Mouse (Mus musculus): ENCODE data around the gene Arhgap15.

The Arhgap15 gene

DNA sequence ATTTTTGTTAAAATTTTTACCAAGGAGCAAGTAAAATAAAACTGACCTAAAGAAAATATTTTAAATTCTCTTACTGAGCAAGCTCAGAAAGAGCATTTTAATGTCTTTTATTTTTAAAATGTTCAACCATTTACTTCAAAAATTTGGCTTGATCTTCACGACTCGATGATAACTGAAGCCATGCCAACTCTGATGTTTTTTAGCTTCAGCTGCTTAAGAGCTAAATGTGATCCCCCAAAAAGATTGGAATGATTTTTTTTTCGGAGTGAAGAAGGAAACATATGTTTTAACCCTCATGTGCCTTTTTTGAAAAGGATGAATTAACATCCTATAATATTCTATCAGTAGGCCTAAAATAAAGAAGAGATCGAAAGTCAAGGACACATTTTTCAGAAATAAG, 605.0 kb downstream of the Arhgap15 start:
- DNase-seq (ENCODE audit: low spot score), result no peak

DNA sequence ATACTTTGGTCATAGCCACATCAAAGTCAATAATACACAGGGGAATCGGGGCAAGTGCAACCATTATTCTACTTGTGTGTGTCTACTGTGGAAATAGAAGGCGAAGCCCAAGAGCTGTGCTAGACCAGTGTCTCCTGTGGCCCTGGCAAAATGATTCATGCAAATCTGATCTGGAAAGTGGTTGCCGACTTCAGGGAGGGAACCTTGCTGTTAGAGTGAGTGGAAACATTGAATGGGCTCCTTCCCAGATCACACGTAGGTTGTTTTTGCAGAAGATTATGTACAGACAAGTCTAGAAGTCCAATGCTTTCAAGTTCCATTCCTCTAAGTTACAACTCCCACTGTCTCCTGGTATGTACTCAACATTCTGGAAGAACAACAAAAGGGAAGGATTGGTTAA, 606.2 kb downstream of the Arhgap15 start:
- no peak for DNase-seq (ENCODE audit: low spot score)

DNA sequence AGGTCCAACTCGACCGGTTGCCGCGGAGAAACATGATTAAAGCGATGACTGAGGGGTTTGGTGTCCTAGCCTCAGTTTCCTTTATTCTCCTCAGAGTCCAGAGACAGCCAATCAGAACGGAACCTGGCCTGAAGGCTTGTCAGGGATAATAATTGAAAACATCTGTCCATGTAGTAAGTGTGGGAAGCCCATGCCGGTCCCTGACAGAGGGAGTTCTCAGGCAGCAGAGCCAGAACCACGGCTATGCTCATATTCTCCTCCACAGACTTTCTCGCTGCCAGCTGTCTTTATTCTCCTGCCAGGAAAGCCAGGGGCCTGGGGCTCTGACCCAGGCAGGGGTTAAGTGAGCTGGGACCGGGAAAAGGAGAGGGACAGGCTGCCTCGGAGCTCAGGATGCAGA, 606.7 kb downstream of the Arhgap15 start:
- DNase-seq (ENCODE audit: low spot score), result no peak

DNA sequence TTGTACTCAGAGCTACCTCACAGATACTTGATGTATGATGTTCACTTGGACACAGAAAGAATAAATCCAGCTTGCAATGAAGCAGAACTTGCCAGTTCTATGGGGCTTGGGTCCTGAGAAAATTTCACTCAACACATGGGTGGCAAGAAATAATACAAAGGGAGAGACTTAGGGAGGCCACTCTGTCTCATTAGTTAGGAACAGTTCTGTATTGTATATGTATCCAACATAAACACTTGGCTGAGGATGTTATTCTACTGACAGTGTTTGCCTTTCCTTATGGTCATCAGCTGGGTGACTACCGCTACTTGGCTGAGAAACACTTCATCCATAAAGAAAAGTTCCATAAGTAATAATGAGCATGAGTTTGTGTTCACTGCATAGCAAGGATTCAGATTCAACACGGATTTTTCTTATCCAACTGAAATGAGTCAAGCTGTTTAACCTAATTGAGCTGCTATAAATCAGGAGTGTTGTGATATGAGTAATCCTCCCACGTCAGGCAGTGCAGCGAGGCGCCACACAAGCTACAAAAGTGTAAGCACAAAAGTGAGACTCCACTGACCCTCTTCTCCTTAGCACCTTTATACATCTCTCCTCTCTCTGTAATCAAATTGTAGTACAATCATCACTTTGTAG, 607.7 kb downstream of the Arhgap15 start:
- DNase-seq (ENCODE audit: low spot score), result no peak

DNA sequence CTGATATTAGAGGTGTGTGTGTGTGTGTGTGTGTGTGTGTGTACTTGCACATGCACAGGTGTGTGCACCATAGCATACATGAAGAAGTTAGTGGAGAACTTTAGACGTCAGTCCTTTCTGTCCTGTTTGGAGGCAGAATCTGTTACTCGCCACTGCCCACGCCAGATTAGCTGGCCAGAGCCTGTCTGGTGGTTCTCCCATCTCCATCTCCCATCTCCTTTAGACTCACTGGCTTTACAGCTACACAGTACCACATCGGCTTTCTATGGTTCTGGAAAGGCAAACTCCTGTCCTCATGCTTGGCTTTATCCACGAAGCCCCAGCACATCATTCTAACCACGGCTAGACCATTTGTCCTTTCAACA, 608.2 kb downstream of the Arhgap15 start:
- DNase-seq (ENCODE audit: low spot score), result no peak

DNA sequence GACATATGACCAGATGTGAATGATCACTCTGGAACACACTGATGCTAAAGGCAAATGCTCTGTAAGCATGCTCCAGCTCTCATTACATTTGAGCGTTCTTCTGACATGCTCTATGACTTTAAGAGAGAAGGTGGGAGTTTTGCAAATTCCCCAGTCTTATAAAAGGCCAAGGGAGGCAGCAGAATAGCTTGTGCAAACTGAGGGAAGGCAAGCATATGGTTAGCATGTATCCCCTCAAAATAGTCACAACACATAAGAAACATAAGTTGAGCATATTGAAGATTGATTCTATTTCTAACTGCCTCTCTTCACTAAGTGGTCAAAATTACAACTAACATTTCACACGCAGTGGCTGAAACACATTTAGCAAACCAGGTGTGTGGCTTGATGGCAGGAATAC, 631.6 kb downstream of the Arhgap15 start:
- DNase-seq (ENCODE audit: low spot score), result no peak

DNA sequence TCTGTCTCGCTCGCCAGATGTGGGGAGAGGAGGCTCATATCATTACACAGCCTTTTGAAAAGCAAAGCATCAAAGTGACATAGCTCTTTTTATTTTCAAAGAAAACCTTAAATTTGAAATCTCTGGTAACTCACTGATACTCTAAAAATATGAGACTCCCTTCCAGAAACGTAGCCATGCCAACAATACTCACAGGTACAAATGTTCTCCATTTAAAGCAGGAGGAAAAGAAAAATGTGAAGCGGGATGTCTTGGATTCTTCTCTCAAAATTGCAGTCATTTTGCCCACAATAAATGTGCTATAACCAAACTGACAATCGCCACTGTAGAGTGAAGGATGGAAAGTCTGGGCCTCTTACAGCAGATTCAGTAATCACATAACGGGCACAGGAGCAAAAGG, 635.9 kb downstream of the Arhgap15 start:
- no peak for DNase-seq (ENCODE audit: low spot score)

DNA sequence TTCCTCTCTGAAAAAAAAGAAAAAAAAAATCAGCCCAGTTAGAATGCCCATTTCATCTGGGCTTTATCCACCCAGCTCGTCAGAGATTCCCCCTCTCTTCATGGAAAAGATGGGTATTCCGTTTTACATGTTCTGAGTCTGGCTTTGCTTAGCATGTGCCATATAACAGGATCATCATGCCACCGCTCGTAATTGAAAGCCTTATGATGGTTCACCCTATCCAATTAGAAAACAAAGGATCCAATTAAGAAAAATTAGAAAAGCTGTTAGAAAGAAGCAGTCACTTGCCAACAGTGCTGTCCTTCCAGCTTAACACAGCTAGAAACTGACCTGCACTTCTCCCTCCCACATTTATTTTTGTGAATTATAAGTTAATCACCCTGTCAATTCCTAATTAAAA, 640.9 kb downstream of the Arhgap15 start:
- no peak for DNase-seq (ENCODE audit: low spot score)

DNA sequence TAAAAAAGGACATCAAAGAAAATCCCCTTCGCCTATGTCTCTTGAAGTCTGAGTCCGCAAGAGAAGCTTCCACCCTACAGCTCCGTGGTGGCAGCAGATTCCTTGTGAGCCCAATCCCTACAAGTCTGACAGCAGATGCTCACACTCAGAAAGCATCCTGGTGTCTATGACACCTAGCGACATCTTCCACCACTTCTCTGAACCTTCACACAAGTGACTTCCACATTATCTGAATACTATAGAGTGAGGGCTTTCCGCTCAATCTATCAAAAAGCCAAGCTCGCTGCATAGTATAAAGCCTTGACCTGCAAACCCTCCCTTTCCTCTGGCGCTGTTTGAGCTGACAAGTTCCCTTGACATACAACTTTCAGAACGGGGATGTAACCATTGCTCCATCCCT, 645.2 kb downstream of the Arhgap15 start:
- no peak for DNase-seq (ENCODE audit: low spot score)

DNA sequence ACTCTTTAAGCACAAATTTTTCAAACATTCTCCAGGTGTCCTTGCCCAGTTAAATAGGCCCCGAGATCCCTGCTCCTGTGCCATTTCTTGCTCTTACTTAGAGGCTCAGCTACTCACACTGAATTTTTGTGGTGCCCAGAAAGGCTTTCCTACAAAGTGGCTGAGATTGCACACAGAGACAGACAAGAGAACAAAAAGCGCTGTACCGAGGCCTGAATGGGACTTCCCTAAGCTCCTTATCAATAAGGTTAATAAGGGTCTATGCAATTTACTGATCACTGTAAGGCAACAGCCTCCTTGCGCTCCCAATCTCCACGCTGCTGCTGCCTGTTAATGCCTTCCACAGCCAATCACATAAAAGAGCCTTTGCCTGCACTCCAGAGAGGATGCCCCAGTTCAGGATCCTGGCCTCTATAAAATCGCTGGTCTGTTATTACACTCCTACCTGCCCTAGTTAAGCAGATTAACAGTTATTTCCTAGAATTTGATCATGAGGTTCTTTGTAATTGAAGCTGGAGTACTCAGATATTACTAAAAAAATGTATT, 646.4 kb downstream of the Arhgap15 start:
- no peak for DNase-seq (ENCODE audit: low spot score)

DNA sequence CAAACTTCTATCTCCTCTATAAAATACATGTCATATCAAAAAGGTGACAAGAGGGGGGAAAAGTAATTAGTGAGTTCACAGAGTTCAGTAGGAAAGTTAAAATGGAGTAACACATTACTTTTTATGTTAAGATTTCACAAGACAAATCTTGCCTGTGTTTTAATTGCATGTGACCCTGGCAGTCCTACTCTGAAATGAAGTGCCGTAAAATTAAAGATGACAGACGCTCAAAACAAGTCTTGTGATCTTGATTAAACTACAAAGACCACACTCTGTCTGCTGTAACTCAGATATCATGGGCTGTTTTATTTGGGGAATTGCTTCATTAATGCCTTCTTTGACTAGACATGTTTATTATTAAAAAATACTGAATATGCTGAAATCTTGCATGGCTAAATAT, 647.0 kb downstream of the Arhgap15 start:
- DNase-seq (ENCODE audit: low spot score), result no peak

DNA sequence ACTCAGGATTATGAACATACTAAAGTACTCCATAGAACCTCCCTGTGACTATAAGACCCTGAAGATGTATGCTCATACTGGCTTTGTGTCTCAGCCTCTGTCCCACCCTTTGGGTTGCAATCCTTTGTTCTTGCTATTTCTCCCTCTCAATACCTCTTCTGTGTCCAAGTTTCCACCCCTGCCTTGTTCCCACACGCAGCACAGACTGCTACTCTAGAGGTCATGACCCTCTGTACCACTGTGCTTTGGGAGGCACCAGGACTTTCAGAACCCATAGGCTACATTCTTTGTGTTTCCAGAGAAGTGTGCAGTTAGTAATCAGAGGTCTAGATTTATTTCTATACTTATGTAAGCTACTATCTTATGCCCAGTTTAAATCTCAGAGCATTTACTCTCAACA, 648.6 kb downstream of the Arhgap15 start:
- no peak for DNase-seq (ENCODE audit: low spot score)

DNA sequence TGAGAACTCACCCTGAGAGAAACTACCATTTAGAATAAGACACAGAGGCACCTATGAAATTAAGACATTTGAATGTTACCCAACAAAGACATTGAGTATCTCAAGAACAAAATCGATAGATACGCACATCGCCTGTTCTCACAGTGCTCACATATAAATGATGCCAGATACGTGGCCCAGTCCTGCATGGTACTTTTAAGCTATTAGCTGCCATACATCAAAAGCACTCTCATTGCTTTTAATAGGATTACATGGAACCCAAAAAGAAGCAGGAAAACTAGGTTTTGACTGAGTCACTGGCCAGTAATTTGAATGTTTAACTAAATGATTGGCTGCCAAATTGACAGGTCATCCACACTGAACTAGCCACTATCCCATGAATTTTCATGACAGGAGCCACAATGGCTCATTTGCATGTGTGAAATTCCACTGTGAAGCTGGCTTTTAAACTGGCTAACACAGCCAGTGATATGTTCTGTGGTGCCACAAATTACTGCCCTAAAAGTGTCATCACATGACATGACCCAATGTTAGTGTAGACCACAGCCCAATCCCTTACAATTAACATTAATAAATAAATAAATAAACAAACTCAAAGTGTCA, 649.2 kb downstream of the Arhgap15 start:
- DNase-seq (ENCODE audit: low spot score), result no peak

DNA sequence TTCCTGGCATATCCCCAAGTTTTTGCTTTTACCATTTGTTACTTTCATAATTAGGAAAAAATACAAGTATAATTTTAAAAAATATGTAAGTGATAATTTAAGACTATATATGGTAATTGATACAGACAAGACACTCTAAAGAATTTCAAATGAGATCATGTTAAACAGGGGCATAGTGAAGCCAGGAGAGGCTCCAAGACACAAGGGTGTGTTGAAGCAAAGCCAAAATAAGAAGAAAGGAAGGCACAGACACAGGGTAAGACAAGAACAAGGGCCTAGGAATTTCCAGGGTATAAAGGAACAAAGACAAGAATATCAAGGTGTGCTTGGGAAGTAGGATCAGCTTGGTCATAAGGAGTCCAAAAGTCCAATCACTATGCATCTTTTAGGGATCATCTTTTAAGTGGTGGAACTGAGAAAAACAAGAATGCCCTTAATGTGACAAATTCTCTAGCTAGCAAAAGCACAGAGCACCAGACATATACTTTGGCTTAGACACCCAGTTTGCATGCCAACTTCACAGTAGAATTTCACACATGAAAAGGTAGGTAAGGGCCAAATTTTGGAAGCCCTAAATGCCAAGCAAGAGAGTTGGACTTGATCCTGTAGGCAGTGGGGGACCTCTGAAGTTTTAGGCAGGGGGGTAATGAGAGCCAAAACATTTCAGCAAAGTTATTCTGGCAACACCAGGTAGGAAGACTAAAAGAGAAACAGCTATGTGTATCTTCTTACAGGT, 650.7 kb downstream of the Arhgap15 start:
- DNase-seq (ENCODE audit: low spot score), result no peak

DNA sequence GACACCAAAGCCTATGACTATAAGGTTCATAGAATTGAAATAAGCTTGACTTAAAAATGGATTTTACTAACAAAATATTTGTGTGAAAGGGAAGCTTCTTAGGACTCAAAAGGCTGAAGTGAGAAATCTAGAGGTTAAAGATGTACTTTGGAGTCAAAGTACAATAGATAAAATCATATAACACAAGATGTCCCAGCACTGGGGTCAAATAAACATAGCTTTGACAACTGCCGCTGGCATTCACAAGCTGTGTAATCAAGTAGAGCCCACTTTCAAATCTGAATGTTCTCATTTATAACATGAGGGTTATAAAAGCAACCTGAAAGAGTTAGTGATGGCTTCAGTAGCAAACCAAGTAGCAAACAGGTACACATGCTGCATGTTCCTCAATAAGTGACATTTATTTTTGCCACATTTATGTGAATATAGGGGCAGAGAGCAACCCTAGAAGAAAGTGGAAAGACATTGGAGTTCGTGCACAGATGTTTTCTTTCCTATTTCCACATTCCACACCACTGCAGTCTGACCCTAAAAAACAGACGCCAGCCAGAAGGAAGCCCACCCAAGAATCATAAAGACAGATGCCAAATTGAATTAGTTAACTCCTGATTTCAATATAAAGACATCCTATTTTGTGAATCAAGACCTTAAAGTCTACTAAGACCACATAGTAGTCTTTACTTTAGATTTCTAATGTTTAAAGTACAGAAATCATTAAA, 653.2 kb downstream of the Arhgap15 start:
- DNase-seq (ENCODE audit: low spot score), result no peak

DNA sequence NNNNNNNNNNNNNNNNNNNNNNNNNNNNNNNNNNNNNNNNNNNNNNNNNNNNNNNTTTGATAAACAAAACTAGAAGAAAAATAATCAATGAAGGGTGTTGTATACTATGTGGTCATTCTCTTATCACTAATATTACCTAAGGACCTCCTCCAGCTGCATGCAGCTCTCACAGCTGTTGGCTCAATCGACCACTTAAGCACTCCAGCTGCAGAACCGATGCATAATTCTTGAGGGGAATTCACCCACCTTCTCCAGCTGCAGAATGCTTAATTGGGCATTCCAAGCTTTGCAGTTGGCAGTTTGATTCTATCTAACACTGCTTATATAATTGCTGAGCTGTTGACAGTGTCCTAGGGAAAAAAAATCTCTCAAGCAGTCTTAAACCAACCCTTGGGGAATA, 663.0 kb downstream of the Arhgap15 start:
- DNase-seq (ENCODE audit: low spot score), result no peak

DNA sequence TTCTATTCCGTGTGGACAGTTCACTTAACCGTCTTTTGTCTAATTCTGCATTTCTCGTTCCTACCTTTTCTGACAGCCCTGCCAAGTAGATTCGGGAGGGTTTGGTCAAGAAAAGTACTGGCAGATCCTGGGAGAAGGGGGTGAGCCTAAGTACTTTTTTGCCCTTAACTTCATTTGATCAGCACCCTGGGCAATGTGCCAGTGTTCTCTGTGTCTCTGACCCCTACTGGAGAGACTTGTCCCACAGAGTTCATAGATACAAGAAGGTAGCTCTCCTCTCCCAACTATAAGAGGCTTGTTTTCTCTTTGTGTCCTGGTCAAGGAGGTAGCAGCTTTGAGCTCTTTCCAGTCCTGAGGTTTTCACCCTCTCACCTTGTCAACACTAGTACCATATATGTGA, 667.7 kb downstream of the Arhgap15 start:
- no peak for DNase-seq (ENCODE audit: low spot score)

DNA sequence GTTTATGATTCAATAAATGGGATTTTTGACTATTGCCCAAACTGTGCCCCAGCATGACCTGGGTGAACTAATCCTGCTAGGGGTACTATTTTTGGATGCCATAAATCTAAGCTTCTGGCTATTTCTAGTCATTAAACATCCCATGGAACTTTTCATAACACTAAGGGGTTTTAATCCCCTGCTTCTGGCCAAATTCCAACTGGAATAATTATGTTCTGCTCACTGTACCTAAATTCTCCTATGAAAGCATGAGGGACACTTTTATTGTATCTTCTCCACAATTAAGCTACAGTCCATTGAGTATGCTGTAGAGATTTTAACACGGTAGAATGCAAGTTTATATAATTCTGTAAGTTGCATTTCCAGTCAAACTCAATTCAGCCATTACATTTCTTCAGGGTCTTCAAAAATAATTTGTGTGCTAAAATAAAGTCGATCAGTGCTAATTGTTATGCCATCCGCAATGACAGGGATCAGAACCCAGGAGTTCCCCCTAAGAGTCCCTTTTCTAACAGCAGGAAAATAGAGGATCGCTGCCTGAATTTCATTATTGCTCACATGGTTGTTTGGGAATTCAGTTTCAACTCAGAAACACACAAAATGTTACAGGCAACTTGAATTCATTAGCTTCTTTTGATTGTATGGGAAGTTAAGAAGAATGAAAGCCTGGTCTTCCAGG, 671.1 kb downstream of the Arhgap15 start:
- no peak for DNase-seq (ENCODE audit: low spot score)

DNA sequence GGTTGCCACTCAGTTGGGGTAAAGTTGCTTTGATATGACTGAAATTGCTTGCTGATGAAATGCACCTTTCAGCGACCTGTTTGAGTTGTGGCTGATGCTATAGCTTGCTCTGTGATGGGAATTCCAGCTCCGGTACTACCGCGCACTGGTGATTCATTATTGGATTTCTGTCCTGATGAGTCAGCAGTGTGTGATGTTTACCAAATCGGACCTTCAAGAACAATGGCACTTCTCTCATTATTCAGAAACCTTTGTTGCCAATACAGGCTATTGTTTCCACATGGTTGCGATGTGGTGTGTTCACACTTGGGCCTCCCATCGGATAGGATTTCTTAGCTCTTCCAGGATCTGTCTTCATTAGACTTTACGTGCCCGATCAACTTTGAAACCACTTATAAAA, 681.9 kb downstream of the Arhgap15 start:
- DNase-seq (ENCODE audit: low spot score), result no peak

DNA sequence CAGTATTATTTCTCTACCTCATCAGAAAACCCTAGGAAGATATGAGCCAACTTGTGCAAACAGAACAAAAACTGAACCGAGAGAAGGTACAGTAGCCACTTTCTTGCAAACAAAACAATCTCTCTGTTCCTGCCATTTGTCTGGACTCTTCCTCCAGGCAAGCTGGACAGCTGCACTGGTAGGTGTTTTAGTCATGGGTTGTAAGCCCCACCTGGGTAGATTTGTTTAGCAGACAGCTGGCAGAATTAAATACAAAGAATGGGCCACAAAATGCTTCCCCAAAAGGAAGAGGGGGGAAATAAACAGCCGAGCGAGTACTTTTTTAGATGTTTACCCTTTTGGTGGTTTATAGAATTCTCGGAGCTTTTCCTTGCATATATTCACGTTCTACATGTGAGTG, 688.0 kb downstream of the Arhgap15 start:
- no peak for DNase-seq (ENCODE audit: low spot score)

DNA sequence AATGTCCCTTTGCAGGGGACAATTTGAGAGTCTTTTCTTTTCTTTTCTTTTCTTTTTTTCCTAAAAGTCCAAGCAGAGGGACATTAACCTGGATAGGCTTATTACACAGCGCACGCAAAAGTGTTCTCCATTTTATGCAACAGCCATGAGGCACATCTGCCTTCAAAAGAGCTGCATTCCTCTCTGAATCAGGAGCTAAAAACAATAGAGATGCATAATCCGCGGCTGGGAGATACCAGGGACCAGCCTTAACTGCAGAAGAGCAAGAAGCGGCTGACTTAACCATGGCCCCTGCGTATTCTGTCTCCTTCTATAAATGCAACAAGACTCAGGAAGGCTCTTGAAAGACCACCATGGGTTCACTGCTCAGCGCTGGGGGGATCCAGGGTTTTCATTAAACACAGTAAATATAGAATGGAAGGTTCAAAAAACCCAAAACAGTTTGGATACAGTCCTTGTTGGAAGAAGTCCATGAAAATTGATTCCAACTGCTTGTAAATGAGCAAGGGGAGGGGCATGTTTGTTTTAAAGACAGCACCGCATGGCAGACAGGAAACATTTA, 689.0 kb downstream of the Arhgap15 start:
- DNase-seq (ENCODE audit: low spot score), result no peak

DNA sequence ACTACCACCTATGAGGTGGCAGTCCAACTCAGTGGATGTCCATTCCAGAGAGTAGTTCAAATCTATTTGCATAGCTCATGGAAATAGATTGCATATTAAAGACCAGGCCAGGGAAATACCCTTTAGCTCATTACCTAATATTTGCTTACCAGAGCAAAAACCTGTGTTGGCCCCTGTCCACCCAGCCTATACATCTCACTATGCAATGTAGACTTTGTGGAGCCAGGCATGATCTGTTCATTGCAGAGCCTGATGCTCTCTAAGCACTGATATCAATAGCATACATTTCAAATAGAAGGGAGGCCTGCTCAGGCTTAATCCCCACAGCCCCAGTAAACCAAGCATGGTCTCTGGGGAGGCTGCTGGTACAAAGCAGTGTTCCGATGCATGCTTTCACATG, 689.4 kb downstream of the Arhgap15 start:
- no peak for DNase-seq (ENCODE audit: low spot score)

All from MN1 (cell line).